Mouse (Mus musculus): ENCODE results near the gene Isg15. TPM values are rescaled to one million over a fixed set of nuclear protein-coding genes. Genes with fewer than 3 reads are reported as not detected.

Isg15 gene
- polyA plus RNA-seq, 1 experiment, result 0.35 TPM

DNA sequence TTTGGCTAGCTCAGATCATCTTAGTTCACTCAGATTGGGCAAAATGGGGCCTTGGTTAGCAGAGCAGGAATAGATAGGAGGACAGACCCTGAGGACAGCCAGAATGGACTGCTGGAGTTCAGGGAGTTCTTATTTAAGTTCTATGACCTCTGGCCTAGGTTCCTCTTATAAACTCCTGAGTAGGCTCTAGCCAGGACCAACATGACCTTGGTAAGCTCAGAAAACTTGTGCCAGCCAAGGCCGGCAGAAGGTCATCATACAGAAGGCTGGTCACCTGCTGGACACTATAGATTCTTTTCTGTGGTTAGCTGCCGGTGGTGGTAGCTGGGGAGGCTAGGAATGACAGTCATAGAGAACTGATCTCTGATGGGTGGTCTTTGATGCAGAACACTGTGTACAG is 15.6 kb upstream of the Isg15 start:
- H3K27me3 ChIP-seq (ENCODE audit: control insufficient read depth, insufficient read depth, low read length), result no peaks in the 10 kb centered on the region
- H3K27ac ChIP-seq (ENCODE audit: control insufficient read depth, insufficient read depth, low read depth, low read length), result no peak overlapping the region
- no peaks in the 10 kb centered on the region for H3K4me1 ChIP-seq (ENCODE audit: control insufficient read depth, insufficient read depth, low read length)
- H3K36me3 ChIP-seq (ENCODE audit: control insufficient read depth, insufficient read depth, low read length), result no peaks in the 10 kb centered on the region
- TF ChIP-seq CTCF (IDR thresholded peaks at IDR 0.05; ENCODE audit: control insufficient read depth, insufficient read depth, insufficient replicate concordance, low read depth, low read length) (no peak), POLR2A (IDR thresholded peaks at IDR 0.05; ENCODE audit: control insufficient read depth, low read depth, low read length) (no peak)
- H3K4me3 ChIP-seq (ENCODE audit: control insufficient read depth, low read depth, low read length), result no peak overlapping the region

DNA sequence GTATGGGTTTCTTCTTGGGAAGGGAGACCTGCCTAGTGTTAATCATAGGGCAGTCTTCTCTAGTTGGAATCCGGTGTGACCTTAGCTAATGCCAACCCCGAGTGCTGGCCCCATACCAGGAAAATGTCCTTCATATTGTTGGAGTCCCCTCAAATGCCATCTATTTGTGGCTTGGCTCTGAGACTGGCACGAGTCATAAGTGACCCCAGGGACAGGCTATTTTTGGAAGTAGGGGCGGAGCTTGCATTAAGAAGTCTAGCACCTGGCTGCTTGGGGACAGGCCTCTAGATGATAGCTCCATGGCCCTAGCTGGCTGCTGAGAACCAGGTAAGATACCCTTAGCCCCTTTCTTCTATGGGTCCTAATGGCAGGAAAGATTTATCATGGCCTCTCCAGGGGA is 15.0 kb upstream of the Isg15 start, which contains the start of gene Perm1:
Perm1 (plus strand) TSS at position 220 of the 400 bp plus-strand sequence.
- Histone ChIP-seq H3K4me3 (ENCODE audit: control insufficient read depth, low read depth, low read length) (no peak within 1 kb of the TSS), H3K36me3 (ENCODE audit: control insufficient read depth, insufficient read depth, low read length) (no peaks in the 10 kb centered on the region), H3K4me1 (ENCODE audit: control insufficient read depth, insufficient read depth, low read length) (no peaks in the 10 kb centered on the region), H3K27me3 (ENCODE audit: control insufficient read depth, insufficient read depth, low read length) (no peaks in the 10 kb centered on the region), H3K27ac (ENCODE audit: control insufficient read depth, insufficient read depth, low read depth, low read length) (no peak within 1 kb of the TSS)
- TF ChIP-seq CTCF (IDR thresholded peaks at IDR 0.05; ENCODE audit: control insufficient read depth, insufficient read depth, insufficient replicate concordance, low read depth, low read length), result no peak
- TF ChIP-seq POLR2A (IDR thresholded peaks at IDR 0.05; ENCODE audit: control insufficient read depth, low read depth, low read length), result no peak

DNA sequence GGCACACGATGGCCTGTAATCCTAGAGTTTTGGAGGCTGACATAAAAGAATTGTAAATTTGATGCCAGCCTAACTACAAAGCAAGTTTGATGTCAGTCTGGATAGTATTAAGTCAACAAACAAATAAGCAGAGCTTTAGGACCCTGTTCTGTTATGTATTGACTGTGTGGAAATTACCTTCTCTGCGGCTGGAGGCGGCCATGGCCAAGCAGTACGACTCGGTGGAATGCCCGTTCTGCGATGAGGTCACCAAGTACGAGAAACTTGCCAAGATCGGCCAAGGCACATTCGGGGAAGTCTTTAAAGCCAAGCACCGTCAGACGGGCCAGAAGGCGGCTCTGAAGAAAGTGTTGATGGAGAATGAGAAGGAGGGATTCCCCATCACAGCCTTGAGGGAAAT is 12.5 kb upstream of the Isg15 start:
- H3K27me3 ChIP-seq (ENCODE audit: control insufficient read depth, insufficient read depth, low read length), result no peaks in the 10 kb centered on the region
- no peaks in the 10 kb centered on the region for H3K36me3 ChIP-seq (ENCODE audit: control insufficient read depth, insufficient read depth, low read length)
- TF ChIP-seq CTCF (IDR thresholded peaks at IDR 0.05; ENCODE audit: control insufficient read depth, insufficient read depth, insufficient replicate concordance, low read depth, low read length), result no peak
- TF ChIP-seq POLR2A (IDR thresholded peaks at IDR 0.05; ENCODE audit: control insufficient read depth, low read depth, low read length), result no peak
- H3K4me3 ChIP-seq (ENCODE audit: control insufficient read depth, low read depth, low read length), result no peak overlapping the region
- no peaks in the 10 kb centered on the region for H3K4me1 ChIP-seq (ENCODE audit: control insufficient read depth, insufficient read depth, low read length)
- no peak overlapping the region for H3K27ac ChIP-seq (ENCODE audit: control insufficient read depth, insufficient read depth, low read depth, low read length)

DNA sequence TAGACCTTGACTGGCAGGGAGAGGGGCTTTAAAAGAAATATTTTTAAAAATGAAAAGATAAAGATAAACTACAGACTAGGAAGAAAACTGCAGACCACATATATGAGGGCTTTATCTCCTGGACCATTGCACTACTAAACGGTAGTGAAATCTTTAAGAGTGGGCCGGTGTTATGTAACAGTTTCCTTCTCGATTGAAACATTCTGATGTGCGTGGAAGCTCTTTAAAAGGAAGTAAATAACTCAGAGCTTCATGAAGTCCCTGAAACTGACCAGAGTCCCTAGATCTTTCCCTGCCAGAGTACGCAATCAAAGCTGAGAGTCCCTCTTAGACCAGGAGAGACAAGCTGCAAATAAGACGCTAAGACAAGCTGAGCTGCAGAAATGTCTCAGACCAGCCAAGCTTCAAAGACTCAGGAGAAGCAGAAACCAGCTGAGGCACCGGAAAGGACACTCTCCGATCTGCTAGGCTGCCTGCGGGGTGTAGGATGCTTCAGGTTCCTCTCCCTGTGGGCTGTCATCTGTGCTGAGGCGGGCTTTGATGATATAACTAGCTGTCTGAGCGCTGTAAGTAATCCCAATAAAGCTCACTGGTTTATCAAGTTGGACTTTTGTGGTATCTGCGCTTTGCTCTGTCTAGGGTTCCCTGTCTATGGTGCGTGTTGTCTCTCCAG is 9.5 kb upstream of the Isg15 start:
- TF ChIP-seq POLR2A (IDR thresholded peaks at IDR 0.05; ENCODE audit: control insufficient read depth, low read depth, low read length), result no peak
- no peak for TF ChIP-seq CTCF (IDR thresholded peaks at IDR 0.05; ENCODE audit: control insufficient read depth, insufficient read depth, insufficient replicate concordance, low read depth, low read length)
- H3K4me1 ChIP-seq (ENCODE audit: control insufficient read depth, insufficient read depth, low read length), result no peaks in the 10 kb centered on the region
- H3K27me3 ChIP-seq (ENCODE audit: control insufficient read depth, insufficient read depth, low read length), result no peaks in the 10 kb centered on the region
- no peak overlapping the region for H3K27ac ChIP-seq (ENCODE audit: control insufficient read depth, insufficient read depth, low read depth, low read length)
- no peaks in the 10 kb centered on the region for H3K36me3 ChIP-seq (ENCODE audit: control insufficient read depth, insufficient read depth, low read length)
- no peak overlapping the region for H3K4me3 ChIP-seq (ENCODE audit: control insufficient read depth, low read depth, low read length)

DNA sequence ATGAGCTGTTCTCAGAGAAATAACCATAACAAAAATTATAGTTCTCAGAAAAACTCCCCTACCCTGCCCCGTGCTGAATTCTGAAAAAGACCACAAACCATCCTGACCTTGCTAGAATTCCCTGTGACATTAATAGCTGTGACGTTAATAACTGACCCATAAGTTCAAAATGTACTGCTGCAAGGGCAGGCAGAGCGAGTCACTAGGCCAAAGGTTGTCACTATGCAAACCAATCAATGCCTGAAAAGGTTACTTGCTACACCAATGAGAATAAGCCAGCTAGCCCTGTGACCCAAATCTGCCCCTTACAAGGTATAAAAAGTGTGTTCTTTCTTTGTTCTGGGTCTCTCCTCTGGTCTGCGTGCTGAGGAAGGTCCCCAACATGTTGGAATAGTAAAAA is 8.3 kb upstream of the Isg15 start:
- peaks cover 2% of the 10 kb centered on the region; the same call in 1 of the 2 replicates for H3K4me1 ChIP-seq (ENCODE audit: control insufficient read depth, insufficient read depth, low read length)
- H3K36me3 ChIP-seq (ENCODE audit: control insufficient read depth, insufficient read depth, low read length), result no peaks in the 10 kb centered on the region
- H3K27me3 ChIP-seq (ENCODE audit: control insufficient read depth, insufficient read depth, low read length), result no peaks in the 10 kb centered on the region
- TF ChIP-seq POLR2A (IDR thresholded peaks at IDR 0.05; ENCODE audit: control insufficient read depth, low read depth, low read length), result no peak
- TF ChIP-seq CTCF (IDR thresholded peaks at IDR 0.05; ENCODE audit: control insufficient read depth, insufficient read depth, insufficient replicate concordance, low read depth, low read length), result no peak
- H3K27ac ChIP-seq (ENCODE audit: control insufficient read depth, insufficient read depth, low read depth, low read length), result no peak overlapping the region
- no peak overlapping the region for H3K4me3 ChIP-seq (ENCODE audit: control insufficient read depth, low read depth, low read length)

DNA sequence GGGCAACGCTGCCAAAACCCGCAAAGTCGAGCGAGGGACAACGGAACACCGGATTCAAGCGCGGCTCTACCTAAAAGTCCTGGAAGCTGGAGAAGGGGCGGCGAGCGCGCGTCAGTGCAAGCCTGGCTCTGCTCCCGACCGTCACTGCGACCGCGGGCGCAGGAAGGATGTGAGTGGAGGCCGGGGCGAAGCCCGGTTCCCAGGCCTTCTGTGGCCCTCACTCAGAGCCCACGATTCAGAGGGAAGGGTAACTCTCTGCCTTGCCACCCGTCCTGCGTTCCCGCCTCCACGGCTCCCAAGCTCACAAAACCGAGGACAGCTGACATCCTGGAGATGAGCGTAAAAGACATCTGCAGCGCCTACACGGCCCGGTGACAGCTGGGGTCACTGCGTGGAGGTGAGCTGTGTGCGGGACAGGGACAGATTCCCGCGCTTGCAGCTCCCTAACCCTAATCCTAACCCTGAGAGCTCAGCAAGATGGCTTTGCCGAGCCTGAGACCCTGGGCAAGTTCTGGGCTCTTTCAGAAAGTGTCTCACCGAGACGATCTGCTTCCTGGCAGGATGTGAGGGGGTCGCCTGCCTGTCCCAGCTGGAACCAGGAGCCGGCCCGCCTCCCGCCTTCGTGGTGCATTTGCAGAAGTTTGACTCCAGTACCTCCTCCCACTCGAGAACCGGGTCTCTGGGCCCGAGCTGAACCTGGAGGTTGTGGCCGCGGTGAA is 3.0 kb upstream of the Isg15 start:
- Histone ChIP-seq H3K4me1 (ENCODE audit: control insufficient read depth, insufficient read depth, low read length) (peaks cover 3% of the 10 kb centered on the region), H3K36me3 (ENCODE audit: control insufficient read depth, insufficient read depth, low read length) (no peaks in the 10 kb centered on the region), H3K4me3 (ENCODE audit: control insufficient read depth, low read depth, low read length) (peak overlapping the region; percentile 38), H3K27ac (ENCODE audit: control insufficient read depth, insufficient read depth, low read depth, low read length) (no peak overlapping the region), H3K27me3 (ENCODE audit: control insufficient read depth, insufficient read depth, low read length) (no peaks in the 10 kb centered on the region)
- TF ChIP-seq POLR2A (IDR thresholded peaks at IDR 0.05; ENCODE audit: control insufficient read depth, low read depth, low read length) (no peak), CTCF (IDR thresholded peaks at IDR 0.05; ENCODE audit: control insufficient read depth, insufficient read depth, insufficient replicate concordance, low read depth, low read length) (no peak)

DNA sequence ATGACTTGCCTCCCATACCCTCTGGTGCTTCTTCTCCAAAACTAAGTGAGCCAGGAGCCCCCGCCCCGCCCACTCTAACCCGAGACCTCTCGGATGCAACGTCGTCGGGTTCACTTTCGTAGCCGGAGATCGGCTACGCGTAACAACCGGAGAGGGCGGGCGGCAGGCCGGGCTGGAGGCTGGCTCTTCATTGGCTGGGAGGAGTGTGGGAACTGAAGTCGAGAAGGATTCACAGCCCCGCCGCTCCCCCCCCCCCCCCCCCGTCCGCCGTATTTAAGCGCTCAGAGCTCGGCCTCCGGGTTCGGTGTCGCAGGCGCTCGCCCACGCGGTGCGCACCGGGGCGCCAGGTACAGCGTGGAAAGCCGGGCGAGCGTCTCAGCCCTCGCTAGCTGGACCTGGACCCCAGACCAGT is 2.4 kb upstream of the Isg15 start, which contains the start of gene AW011738:
AW011738 (plus strand) TSS at position 304 of the 412 bp plus-strand sequence.
- Histone ChIP-seq H3K27ac (ENCODE audit: control insufficient read depth, insufficient read depth, low read depth, low read length) (no peak within 1 kb of the TSS), H3K4me1 (ENCODE audit: control insufficient read depth, insufficient read depth, low read length) (peaks cover 4% of the 10 kb centered on the region), H3K4me3 (ENCODE audit: control insufficient read depth, low read depth, low read length) (peak within 1 kb of the TSS; percentile 38), H3K27me3 (ENCODE audit: control insufficient read depth, insufficient read depth, low read length) (no peaks in the 10 kb centered on the region), H3K36me3 (ENCODE audit: control insufficient read depth, insufficient read depth, low read length) (no peaks in the 10 kb centered on the region)
- no peak for TF ChIP-seq POLR2A (IDR thresholded peaks at IDR 0.05; ENCODE audit: control insufficient read depth, low read depth, low read length)
- no peak for TF ChIP-seq CTCF (IDR thresholded peaks at IDR 0.05; ENCODE audit: control insufficient read depth, insufficient read depth, insufficient replicate concordance, low read depth, low read length)
